Mouse (Mus musculus) kidney, adult 2 months (tissue): ENCODE data around the gene Creg1.

ENCODE experiments used
- CTCF ChIP-seq: fragments of 200-500 bp; conservative IDR thresholded peaks from 2 replicates; pipeline ENCODE4 v1.5.1; 2011; ENCODE audit warnings: low read depth, mild to moderate bottlenecking, control low read depth, low read length, moderate library complexity, mixed read lengths; ENCODE audit not compliant: insufficient read depth, insufficient read length
- POLR2A ChIP-seq: fragments of 200-500 bp; IDR thresholded peaks from one replicate; pipeline ENCODE4 v1.6.1; 2011; ENCODE audit warnings: low read depth, low read length, control low read depth

DNA sequence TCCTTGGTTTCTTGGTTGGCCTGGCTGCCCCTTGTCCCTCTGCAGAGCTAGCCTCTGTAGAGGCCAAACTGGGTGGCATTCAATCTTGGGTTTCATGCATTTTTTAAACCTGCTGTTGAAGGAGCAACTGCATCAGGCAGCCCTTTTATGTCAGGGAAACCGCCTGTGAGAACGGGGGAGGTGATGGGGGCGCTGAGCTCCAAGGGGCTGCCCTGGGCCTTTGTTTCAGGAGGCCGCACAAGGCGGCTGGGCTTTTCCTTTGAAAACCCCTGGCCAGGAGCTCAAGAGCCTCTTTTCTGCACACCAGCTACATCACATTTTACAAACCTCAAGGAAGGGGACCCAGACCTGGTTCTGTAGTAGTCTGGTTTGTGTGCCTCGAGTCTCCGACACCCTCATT is 50.6 kb downstream of the Creg1 start:
- no peak for TF ChIP-seq CTCF
- no peak for TF ChIP-seq POLR2A
